Mouse (Mus musculus): ENCODE results near the gene Insl6. TPM values are rescaled to one million over a fixed set of nuclear protein-coding genes. Genes with fewer than 3 reads are reported as not detected.

The Insl6 gene
- polyA plus RNA-seq, 1 experiment from 2014 or later: 2.6 TPM

DNA sequence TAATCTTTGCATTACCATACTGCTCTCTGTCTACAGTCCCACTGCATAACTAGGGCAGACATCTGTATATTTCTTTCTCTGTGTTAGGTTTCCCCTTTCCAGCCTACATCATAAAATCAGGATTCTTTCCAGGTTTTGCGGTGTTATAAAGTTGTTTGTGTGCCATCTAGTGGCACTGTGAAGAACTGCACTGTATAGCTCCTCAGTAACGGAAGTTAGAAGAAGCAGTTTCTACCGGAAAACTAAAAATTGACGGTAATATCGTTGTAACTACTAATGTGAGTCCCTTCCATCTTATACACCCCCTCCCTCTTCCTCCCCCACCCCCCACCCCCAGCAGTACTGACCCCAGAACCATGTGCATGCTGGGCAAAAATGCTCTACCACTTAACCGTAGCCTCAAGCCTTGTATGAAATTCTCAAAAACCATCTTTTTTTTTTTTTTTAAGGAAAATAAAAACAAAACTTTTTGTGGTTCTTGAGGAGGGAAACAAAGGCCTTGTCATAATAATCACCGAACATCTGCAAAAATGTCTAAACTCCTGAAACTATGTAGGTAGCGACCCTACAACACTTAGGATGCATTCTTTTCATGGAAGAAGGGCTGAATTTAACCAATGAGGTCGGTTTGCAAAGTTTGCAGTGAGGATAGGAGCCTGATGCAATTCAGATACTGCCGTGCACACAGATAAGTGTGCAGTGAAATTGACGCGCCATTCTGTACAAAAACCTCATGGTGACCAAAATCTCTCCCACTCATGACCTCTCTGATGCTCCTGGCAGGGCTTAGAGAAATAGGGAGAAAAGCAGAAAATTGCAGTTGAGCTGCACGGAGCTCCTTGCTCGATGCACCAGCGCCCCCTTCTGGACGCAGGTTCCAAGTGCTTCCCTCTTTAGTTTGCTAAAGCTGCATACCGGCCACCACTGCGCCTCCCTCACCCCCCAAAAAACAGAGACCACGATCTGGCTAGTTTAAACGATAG is 30.0 kb upstream of the Insl6 start:
- 3% methylated on average over 20 of the region's 20 CpGs for WGBS
- DNase-seq (peak; percentile 97), ATAC-seq (ENCODE audit: insufficient read depth) (peak; percentile 78)
- H3K4me1 ChIP-seq (ENCODE audit: insufficient read depth): no peaks in the 10 kb centered on the region
- TF ChIP-seq CTCF (IDR thresholded peaks at IDR 0.05; ENCODE audit: low read depth): peak; percentile 97
- no peak overlapping the region for H3K27ac ChIP-seq (ENCODE audit: low read depth)
- H3K4me3 ChIP-seq (ENCODE audit: low read depth, low read length): peak overlapping the region; percentile 25
- no peaks in the 10 kb centered on the region for H3K27me3 ChIP-seq (ENCODE audit: insufficient read depth, low read length)
- H3K9ac ChIP-seq: no peak overlapping the region
- peak overlapping the region; percentile 64 for H3K4me2 ChIP-seq
- H3K36me3 ChIP-seq (ENCODE audit: insufficient read depth): no peaks in the 10 kb centered on the region
- H3K9me3 ChIP-seq (ENCODE audit: low read depth, low read length): no peaks in the 10 kb centered on the region

DNA sequence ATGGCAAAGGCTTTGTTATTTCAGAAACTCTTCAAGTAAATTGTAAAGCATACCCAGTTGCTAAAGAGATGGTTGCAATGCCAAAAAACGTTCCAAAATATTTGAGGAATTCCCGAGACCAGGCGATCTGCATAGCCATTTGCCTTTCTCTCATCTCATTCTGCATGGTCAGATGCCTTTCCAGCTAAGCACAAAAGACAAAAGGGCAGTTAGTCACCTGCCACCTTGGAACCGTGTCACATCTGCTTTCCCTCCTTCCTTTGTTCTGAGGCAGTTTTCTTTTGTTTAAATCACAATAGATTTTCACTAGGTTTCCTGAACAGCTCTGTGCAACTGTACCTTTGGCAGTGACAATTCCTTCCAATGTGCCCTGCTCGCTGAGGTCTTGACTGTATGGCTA is 25.8 kb upstream of the Insl6 start:
- Histone ChIP-seq H3K4me1 (ENCODE audit: insufficient read depth) (no peaks in the 10 kb centered on the region), H3K9me3 (ENCODE audit: low read depth, low read length) (no peaks in the 10 kb centered on the region), H3K4me2 (no peak overlapping the region), H3K9ac (no peak overlapping the region), H3K27ac (ENCODE audit: low read depth) (no peak overlapping the region), H3K36me3 (ENCODE audit: insufficient read depth) (peaks cover 3% of the 10 kb centered on the region; the same call in 1 of the 2 replicates), H3K4me3 (ENCODE audit: low read depth, low read length) (no peak overlapping the region), H3K27me3 (ENCODE audit: insufficient read depth, low read length) (no peaks in the 10 kb centered on the region)
- TF ChIP-seq CTCF (IDR thresholded peaks at IDR 0.05; ENCODE audit: low read depth): no peak
- ATAC-seq (ENCODE audit: insufficient read depth): no peak
- 52% methylated on average over 5 of the region's 5 CpGs for WGBS
- peak; percentile 7 for DNase-seq

DNA sequence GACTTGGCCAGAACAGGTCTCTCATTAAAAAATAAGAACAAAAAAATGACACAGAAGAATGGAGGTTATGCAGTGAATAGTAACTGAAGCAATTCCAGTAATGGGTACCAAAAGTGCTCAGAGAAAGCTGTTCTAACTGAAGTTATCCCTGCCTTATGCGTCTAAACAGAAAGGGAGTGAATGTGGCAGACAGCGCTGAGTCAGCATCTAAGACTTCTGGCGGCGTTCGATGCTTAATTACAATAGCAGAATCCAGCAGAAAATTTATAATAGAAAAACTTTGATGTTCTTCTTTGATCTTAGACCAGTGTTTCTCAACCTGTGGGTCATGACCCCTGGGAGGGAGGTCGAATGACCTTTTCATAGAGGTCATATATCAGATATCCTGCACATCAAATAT is 20.5 kb upstream of the Insl6 start:
- Histone ChIP-seq H3K9me3 (ENCODE audit: low read depth, low read length) (no peaks in the 10 kb centered on the region), H3K4me2 (no peak overlapping the region), H3K27ac (ENCODE audit: low read depth) (no peak overlapping the region), H3K4me3 (ENCODE audit: low read depth, low read length) (no peak overlapping the region), H3K4me1 (ENCODE audit: insufficient read depth) (no peaks in the 10 kb centered on the region), H3K27me3 (ENCODE audit: insufficient read depth, low read length) (no peaks in the 10 kb centered on the region), H3K9ac (no peak overlapping the region), H3K36me3 (ENCODE audit: insufficient read depth) (peaks cover 3% of the 10 kb centered on the region; the same call in 1 of the 2 replicates)
- 67% methylated on average over 6 of the region's 6 CpGs for WGBS
- TF ChIP-seq CTCF (IDR thresholded peaks at IDR 0.05; ENCODE audit: low read depth): no peak
- ATAC-seq (ENCODE audit: insufficient read depth) (no peak), DNase-seq (no peak)

DNA sequence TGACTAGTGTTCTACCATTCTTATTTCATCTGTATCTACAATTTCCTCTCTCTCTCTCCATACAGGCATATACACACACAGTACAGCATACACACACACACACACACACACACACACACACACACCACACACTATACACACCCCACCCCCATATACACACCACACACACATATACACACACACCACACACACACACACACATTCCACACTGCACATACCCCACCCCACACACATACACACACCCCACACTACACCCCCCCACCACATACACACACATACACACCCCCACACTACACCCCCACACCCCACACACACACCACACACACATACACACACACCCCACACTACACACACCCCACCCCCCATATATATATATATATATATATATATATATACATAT is 19.7 kb upstream of the Insl6 start:
- no peaks in the 10 kb centered on the region for H3K27me3 ChIP-seq (ENCODE audit: insufficient read depth, low read length)

DNA sequence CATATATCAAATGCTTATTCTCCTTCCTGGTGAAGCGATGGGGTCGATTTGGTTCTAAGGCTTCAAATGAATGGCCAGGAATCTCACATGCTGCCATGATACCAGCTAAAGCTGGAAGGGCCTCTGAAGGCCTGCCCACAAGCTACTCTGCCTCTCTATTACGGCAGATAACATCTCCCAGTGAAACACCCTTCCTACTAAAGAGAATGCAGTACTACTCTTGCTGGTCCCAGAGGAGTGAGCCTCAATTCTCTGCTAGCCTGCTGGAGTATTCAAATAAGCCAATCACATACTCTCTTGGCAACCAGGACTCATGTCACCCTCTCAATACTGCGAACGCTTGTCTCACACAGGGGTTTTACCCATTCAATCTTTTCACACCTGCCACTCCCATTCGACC is 17.1 kb upstream of the Insl6 start:
- no peak overlapping the region for H3K4me2 ChIP-seq
- H3K9ac ChIP-seq: no peak overlapping the region
- no peak for DNase-seq
- no peaks in the 10 kb centered on the region for H3K4me1 ChIP-seq (ENCODE audit: insufficient read depth)
- no peaks in the 10 kb centered on the region for H3K9me3 ChIP-seq (ENCODE audit: low read depth, low read length)
- H3K4me3 ChIP-seq (ENCODE audit: low read depth, low read length): no peak overlapping the region
- ATAC-seq (ENCODE audit: insufficient read depth): no peak
- H3K27me3 ChIP-seq (ENCODE audit: insufficient read depth, low read length): no peaks in the 10 kb centered on the region
- TF ChIP-seq CTCF (IDR thresholded peaks at IDR 0.05; ENCODE audit: low read depth): no peak
- 75% methylated on average over 6 of the region's 6 CpGs for WGBS
- no peak overlapping the region for H3K27ac ChIP-seq (ENCODE audit: low read depth)
- no peaks in the 10 kb centered on the region for H3K36me3 ChIP-seq (ENCODE audit: insufficient read depth)

More for the DNA sequence above, 19.7 kb upstream of the Insl6 start:
- no peak for DNase-seq
- Histone ChIP-seq H3K9me3 (ENCODE audit: low read depth, low read length) (no peaks in the 10 kb centered on the region), H3K9ac (no peak overlapping the region), H3K4me1 (ENCODE audit: insufficient read depth) (no peaks in the 10 kb centered on the region), H3K4me2 (no peak overlapping the region), H3K36me3 (ENCODE audit: insufficient read depth) (peaks cover 3% of the 10 kb centered on the region; the same call in 1 of the 2 replicates), H3K27ac (ENCODE audit: low read depth) (no peak overlapping the region), H3K4me3 (ENCODE audit: low read depth, low read length) (no peak overlapping the region)
- ATAC-seq (ENCODE audit: insufficient read depth): no peak
- no peak for TF ChIP-seq CTCF (IDR thresholded peaks at IDR 0.05; ENCODE audit: low read depth)

DNA sequence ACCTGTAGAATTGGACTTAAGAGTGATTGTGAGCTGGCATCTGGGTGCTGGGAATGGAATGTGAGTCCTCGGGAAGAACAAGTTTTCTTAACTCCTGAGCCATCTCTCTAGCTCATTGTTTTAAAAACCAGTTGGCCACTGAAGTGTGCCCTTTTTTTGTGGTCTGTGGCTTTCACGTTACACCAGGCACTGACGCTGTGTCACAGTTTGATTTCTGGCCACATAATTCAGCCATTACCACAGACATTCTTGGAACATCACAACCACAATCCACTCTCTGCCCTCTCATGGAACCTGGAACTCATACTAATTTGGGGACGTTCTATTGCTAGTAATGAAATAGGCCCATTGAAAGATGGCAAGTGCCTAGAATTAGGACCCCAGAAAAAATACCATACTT is 15.9 kb upstream of the Insl6 start:
- H3K27ac ChIP-seq (ENCODE audit: low read depth): no peak overlapping the region
- no peak for DNase-seq
- no peak for TF ChIP-seq CTCF (IDR thresholded peaks at IDR 0.05; ENCODE audit: low read depth)
- ATAC-seq (ENCODE audit: insufficient read depth): no peak
- 78% methylated on average over 4 of the region's 4 CpGs for WGBS
- no peak overlapping the region for H3K4me2 ChIP-seq
- H3K27me3 ChIP-seq (ENCODE audit: insufficient read depth, low read length): no peaks in the 10 kb centered on the region
- H3K36me3 ChIP-seq (ENCODE audit: insufficient read depth): no peaks in the 10 kb centered on the region
- H3K9ac ChIP-seq: no peak overlapping the region
- H3K4me3 ChIP-seq (ENCODE audit: low read depth, low read length): no peak overlapping the region
- no peaks in the 10 kb centered on the region for H3K4me1 ChIP-seq (ENCODE audit: insufficient read depth)
- H3K9me3 ChIP-seq (ENCODE audit: low read depth, low read length): no peaks in the 10 kb centered on the region

DNA sequence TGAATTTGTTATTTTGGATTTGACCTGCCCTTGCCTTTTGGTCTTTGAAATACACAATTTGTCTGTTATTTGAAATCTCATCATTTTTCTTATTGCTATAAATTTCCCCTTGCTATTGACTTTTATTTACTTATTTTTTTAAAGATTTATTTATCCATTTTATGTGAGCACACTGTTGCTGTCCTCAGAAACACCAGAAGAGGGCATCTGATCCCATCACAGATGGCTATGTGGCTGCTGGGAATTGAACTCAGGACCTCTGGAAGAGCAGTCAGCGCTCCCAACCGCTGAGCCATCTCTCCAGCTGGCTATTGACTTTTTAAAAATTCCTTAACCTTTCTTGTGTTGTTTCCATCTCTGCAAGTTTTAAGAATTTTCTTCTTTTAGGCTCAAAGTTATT is 11.5 kb upstream of the Insl6 start:
- H3K4me3 ChIP-seq (ENCODE audit: low read depth, low read length): no peak overlapping the region
- H3K9ac ChIP-seq: no peak overlapping the region
- H3K4me1 ChIP-seq (ENCODE audit: insufficient read depth): peaks cover 7% of the 10 kb centered on the region; the same call in 1 of the 2 replicates
- H3K27me3 ChIP-seq (ENCODE audit: insufficient read depth, low read length): peaks cover 19% of the 10 kb centered on the region
- H3K9me3 ChIP-seq (ENCODE audit: low read depth, low read length): no peaks in the 10 kb centered on the region
- H3K36me3 ChIP-seq (ENCODE audit: insufficient read depth): no peaks in the 10 kb centered on the region
- H3K4me2 ChIP-seq: no peak overlapping the region
- DNase-seq: no peak
- no peak for ATAC-seq (ENCODE audit: insufficient read depth)
- no peak overlapping the region for H3K27ac ChIP-seq (ENCODE audit: low read depth)
- TF ChIP-seq CTCF (IDR thresholded peaks at IDR 0.05; ENCODE audit: low read depth): 0 out of 2 replicates have a peak, but pooled peaks have one; percentile 2
- WGBS: 84% methylated on average over 2 of the region's 2 CpGs
